Mouse (Mus musculus): ENCODE measurements at regions not wholly inside any gene's neighbourhood (a gene's known extent, or its start where the extent isn't known, plus 50 kb on each side); places are given as distances from the start of the nearest gene placed in this dataset.

GRCm38 (mm10) chr4:110038696-110039095 lies 60.8 kb downstream of the Dmrta2 start:
- TF ChIP-seq CTCF (IDR thresholded peaks at IDR 0.05; ENCODE audit: insufficient read depth, low read depth, low read length) (no peak), POLR2A (IDR thresholded peaks at IDR 0.05; ENCODE audit: insufficient read depth, low read depth, low read length) (no peak)
- Histone ChIP-seq H3K27ac (ENCODE audit: insufficient read depth, low read depth, low read length) (no peak overlapping the region), H3K4me1 (ENCODE audit: control insufficient read depth, insufficient read depth, low read length) (peaks cover 3% of the 10 kb centered on the region; the same call in 1 of the 2 replicates), H3K4me3 (ENCODE audit: insufficient read depth, low read depth, low read length) (no peak overlapping the region)
- WGBS: 57% methylated on average over 5 of the region's 5 CpGs

DNA sequence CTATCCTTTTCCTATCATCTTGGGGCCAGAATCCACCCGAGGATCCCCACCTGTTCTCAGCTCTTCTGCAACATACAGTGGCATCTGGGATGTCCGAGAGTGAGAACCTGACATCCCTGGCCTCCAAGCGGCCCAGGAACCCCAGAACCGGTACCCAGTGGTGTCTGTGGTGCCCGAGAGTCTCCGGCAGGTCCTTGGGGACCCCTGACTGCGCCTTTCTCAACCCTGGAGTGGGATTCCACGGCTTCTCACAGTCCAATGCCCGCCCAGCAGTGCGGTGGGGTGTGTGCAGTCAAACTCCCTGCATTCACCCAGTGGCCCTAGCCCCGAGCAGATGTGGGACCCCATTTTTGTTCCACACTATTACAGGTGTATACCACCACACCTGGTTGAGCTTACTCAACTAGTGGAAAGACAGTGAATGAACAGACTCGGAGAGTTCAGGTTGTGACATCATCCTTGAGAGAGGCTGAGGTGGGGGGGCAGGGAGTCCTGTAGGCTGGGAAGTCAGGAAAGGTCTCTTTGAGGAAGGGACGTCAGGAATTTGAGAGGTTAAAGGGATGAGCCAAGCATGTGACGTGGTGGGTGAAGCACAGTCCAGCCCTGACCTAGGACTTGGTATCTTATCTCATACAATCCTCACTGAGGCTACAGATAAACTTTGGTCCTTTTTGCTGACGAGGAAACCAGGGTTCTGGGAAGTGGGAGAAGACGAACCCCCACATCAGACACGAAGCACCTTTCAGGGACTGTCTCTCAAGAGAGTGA lies 67.2 kb downstream of the Dmrta2 start:
- TF ChIP-seq POLR2A (IDR thresholded peaks at IDR 0.05; ENCODE audit: insufficient read depth, low read depth, low read length): no peak
- TF ChIP-seq CTCF (IDR thresholded peaks at IDR 0.05; ENCODE audit: insufficient read depth, low read depth, low read length): no peak
- WGBS: 90% methylated on average over 17 of the region's 17 CpGs

DNA sequence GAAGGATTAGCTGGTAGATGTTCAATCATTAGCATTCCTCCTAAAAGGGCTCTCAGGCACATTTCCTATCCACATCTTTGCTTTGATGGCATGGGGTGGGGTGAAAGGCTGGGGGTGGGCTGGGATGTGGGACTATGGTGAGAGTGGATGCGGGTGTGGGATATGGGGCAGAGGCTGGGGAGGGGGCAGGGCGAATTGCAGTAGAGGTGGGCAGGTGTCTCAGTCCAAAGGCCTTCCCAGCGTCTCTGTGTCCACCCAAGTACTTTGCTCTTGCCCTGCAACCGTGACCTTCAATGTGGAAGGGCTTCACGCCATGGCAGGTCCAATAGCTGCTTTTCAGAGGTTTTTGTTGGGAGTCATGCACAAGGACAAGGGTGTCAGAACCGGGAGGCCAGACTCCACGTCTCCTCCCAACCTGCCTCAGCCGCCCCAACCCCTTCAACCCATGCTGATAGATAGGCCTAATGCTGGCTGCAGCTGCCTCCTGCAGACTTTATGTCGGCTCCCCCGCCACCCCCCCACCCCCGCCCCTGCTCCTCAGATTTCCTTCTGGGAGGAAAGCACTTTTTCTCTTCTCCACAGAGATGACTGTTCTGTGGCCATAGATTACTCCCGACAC lies 67.9 kb downstream of the Dmrta2 start:
- H3K27ac ChIP-seq (ENCODE audit: insufficient read depth, low read depth, low read length): no peak overlapping the region
- 77% methylated on average over 12 of the region's 12 CpGs for WGBS
- TF ChIP-seq CTCF (IDR thresholded peaks at IDR 0.05; ENCODE audit: insufficient read depth, low read depth, low read length): no peak
- TF ChIP-seq POLR2A (IDR thresholded peaks at IDR 0.05; ENCODE audit: insufficient read depth, low read depth, low read length): no peak
- no peak overlapping the region for H3K4me3 ChIP-seq (ENCODE audit: insufficient read depth, low read depth, low read length)
- H3K4me1 ChIP-seq (ENCODE audit: control insufficient read depth, insufficient read depth, low read length): peaks cover 4% of the 10 kb centered on the region

More for the DNA sequence above, 67.2 kb downstream of the Dmrta2 start:
- peaks cover 2% of the 10 kb centered on the region; the same call in 1 of the 2 replicates for H3K4me1 ChIP-seq (ENCODE audit: control insufficient read depth, insufficient read depth, low read length)
- H3K27ac ChIP-seq (ENCODE audit: insufficient read depth, low read depth, low read length): no peak overlapping the region
- H3K4me3 ChIP-seq (ENCODE audit: insufficient read depth, low read depth, low read length): no peak overlapping the region

GRCm38 (mm10) chr4:110046270-110046651 lies 68.4 kb downstream of the Dmrta2 start:
- TF ChIP-seq CTCF (IDR thresholded peaks at IDR 0.05; ENCODE audit: insufficient read depth, low read depth, low read length): no peak
- TF ChIP-seq POLR2A (IDR thresholded peaks at IDR 0.05; ENCODE audit: insufficient read depth, low read depth, low read length): no peak
- Histone ChIP-seq H3K4me1 (ENCODE audit: control insufficient read depth, insufficient read depth, low read length) (peaks cover 9% of the 10 kb centered on the region), H3K4me3 (ENCODE audit: insufficient read depth, low read depth, low read length) (no peak overlapping the region), H3K27ac (ENCODE audit: insufficient read depth, low read depth, low read length) (no peak overlapping the region)
- WGBS: 68% methylated on average over 11 of the region's 11 CpGs

DNA sequence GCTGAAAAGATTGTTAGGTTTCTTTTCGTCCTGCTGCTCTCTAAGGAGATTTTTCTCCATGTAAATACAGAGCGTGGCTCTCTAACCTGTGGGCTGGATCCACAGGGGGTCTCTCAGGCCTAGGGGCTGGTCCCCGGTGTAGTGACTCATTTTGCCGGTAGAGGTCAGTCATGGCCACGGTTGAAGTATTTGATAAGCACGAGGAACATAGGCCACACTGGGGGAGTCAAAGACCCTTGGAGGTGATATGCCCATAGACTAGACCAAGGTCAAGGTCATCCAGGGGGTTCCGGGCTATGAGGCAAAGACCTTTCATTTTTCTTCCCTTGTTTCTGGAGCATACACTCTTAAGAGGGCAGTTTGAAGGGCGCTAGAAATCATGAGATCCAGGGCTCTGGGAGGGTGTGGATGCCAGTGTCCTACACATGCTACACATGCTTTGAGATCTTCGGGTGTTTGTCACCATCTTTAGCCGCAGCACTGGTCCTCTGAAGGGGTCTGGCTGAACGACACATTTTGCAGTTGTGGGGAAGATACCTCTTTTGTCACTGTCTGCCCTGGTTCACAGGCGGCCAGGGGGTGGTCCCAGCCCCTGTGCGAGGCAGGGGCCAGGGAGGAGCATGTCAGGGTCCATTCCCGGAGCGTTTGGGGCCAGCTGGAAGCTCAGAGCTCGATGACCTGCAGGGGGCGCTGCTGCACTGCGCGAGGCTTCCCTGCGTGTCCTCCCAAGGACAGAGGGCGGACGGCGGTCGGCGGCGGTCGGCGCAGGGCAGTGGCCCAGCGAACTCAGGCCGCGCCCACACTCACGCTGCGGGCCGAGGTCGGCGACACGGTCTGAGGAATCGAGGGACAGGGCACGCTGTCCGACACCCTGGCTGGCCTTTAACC lies 72.8 kb downstream of the Dmrta2 start:
- 4% methylated on average over 40 of the region's 40 CpGs for WGBS
- peak overlapping the region; percentile 67 for H3K4me3 ChIP-seq (ENCODE audit: insufficient read depth, low read depth, low read length)
- TF ChIP-seq CTCF (IDR thresholded peaks at IDR 0.05; ENCODE audit: insufficient read depth, low read depth, low read length) (peak; percentile 97), POLR2A (IDR thresholded peaks at IDR 0.05; ENCODE audit: insufficient read depth, low read depth, low read length) (no peak)
- H3K4me1 ChIP-seq (ENCODE audit: control insufficient read depth, insufficient read depth, low read length): peaks cover 9% of the 10 kb centered on the region
- H3K27ac ChIP-seq (ENCODE audit: insufficient read depth, low read depth, low read length): 0 out of 2 replicates have a peak overlapping the region, but pooled peaks have one; percentile 38

- Histone ChIP-seq H3K4me3 (ENCODE audit: insufficient read depth, low read depth, low read length) (peak overlapping the region; percentile 67), H3K27ac (ENCODE audit: insufficient read depth, low read depth, low read length) (0 out of 2 replicates have a peak overlapping the region, but pooled peaks have one; percentile 38), H3K4me1 (ENCODE audit: control insufficient read depth, insufficient read depth, low read length) (peaks cover 7% of the 10 kb centered on the region)
- no peak for TF ChIP-seq POLR2A (IDR thresholded peaks at IDR 0.05; ENCODE audit: insufficient read depth, low read depth, low read length)
- TF ChIP-seq CTCF (IDR thresholded peaks at IDR 0.05; ENCODE audit: insufficient read depth, low read depth, low read length): no peak
- WGBS: 14% methylated on average over 12 of the region's 12 CpGs
These were observed 73.4 kb downstream of the Dmrta2 start for GRCm38 (mm10) chr4:110051281-110051665.

DNA sequence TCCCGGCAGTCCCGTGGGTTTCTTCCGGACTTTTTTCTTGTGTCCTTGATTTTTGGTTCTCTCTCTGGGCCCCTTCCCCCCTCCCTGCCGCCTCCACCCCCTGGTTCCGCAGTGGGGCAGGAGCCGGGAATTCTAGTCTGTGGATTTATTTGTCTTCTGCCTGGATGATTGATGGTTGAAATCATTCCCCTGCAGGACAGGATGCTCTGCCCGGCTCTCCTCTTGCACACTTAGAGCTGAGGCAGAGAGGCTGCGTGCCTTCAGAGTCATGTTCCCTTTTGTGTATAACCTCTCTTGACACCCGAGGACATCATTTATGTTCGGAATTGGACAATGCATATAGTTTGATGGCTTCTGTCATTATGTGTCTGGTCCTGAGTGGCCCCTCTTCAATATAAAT lies 74.0 kb downstream of the Dmrta2 start:
- TF ChIP-seq CTCF (IDR thresholded peaks at IDR 0.05; ENCODE audit: insufficient read depth, low read depth, low read length) (no peak), POLR2A (IDR thresholded peaks at IDR 0.05; ENCODE audit: insufficient read depth, low read depth, low read length) (no peak)
- 69% methylated on average over 10 of the region's 10 CpGs for WGBS
- H3K4me3 ChIP-seq (ENCODE audit: insufficient read depth, low read depth, low read length): no peak overlapping the region

DNA sequence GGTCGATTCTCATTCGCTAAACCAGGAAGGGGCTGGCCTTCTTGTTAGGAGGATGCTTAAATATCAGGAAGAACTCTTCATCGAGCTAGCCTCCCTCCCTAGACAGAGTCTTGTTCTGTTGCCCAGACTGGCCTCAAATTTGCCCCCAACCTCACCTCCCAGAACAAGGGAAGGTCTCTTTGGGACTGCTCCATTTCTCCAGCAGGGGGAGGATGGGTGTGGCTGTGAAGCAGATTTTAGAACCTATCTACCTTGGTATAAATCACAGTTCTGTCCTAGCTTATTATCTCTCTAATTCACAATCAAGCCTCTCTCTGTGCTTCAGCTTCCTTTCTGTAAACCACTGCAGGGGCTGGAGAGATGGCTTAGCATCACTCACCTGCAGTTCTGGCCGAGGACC lies 75.1 kb downstream of the Dmrta2 start:
- no peak overlapping the region for H3K4me3 ChIP-seq (ENCODE audit: insufficient read depth, low read depth, low read length)
- H3K27ac ChIP-seq (ENCODE audit: insufficient read depth, low read depth, low read length): no peak overlapping the region
- WGBS: 92% methylated on average over 4 of the region's 4 CpGs
- peaks cover 7% of the 10 kb centered on the region for H3K4me1 ChIP-seq (ENCODE audit: control insufficient read depth, insufficient read depth, low read length)
- no peak for TF ChIP-seq POLR2A (IDR thresholded peaks at IDR 0.05; ENCODE audit: insufficient read depth, low read depth, low read length)
- TF ChIP-seq CTCF (IDR thresholded peaks at IDR 0.05; ENCODE audit: insufficient read depth, low read depth, low read length): no peak

More for the DNA sequence above, 74.0 kb downstream of the Dmrta2 start:
- Histone ChIP-seq H3K4me1 (ENCODE audit: control insufficient read depth, insufficient read depth, low read length) (peaks cover 7% of the 10 kb centered on the region), H3K27ac (ENCODE audit: insufficient read depth, low read depth, low read length) (no peak overlapping the region)

All from olfactory bulb, adult 2 months (tissue).